Mouse (Mus musculus) small intestine, adult 2 months (tissue): ENCODE data around the gene Smurf2. TPM values are rescaled to one million over a fixed set of nuclear protein-coding genes. Genes with fewer than 3 reads are reported as not detected.

Source experiments
- H3K27ac ChIP-seq: fragments of 200-500 bp; 2 replicates; pipeline ENCODE4 v1.5.1; 2012; ENCODE audit warnings: low read depth, low read length, control low read depth, inconsistent platforms; ENCODE audit not compliant: insufficient read depth
- H3K27me3 ChIP-seq: fragments of 200-500 bp; 2 replicates; pipeline ENCODE4 v1.6.1; 2012; ENCODE audit warnings: mild to moderate bottlenecking, moderate library complexity, low read length, inconsistent platforms; ENCODE audit not compliant: control insufficient read depth, insufficient read depth
- H3K36me3 ChIP-seq: fragments of 200-500 bp; 2 replicates; pipeline ENCODE4 v1.6.1; 2012; ENCODE audit warnings: mild to moderate bottlenecking, low read length, control low read depth, inconsistent platforms; ENCODE audit not compliant: control insufficient read depth, insufficient read depth
- H3K4me1 ChIP-seq: fragments of 200-500 bp; 2 replicates; pipeline ENCODE4 v1.6.1; 2012; ENCODE audit warnings: low read length, inconsistent platforms, mixed read lengths; ENCODE audit not compliant: control insufficient read depth, insufficient read depth, insufficient read length
- H3K4me3 ChIP-seq: fragments of 200-500 bp; 2 replicates; pipeline ENCODE4 v1.5.1; 2012; ENCODE audit warnings: low read depth, mild to moderate bottlenecking, control low read depth, inconsistent platforms, low read length, moderate library complexity
- CTCF ChIP-seq: fragments of 200-500 bp; IDR thresholded peaks from 2 replicates; pipeline ENCODE4 v1.5.1; 2012; ENCODE audit warnings: low read depth, mild to moderate bottlenecking, control low read depth, inconsistent platforms, low read length, moderate library complexity, mixed read lengths; ENCODE audit not compliant: insufficient replicate concordance, insufficient read length; ENCODE audit errors: extremely low read depth
- POLR2A ChIP-seq: fragments of 200-500 bp; IDR thresholded peaks from 2 replicates; pipeline ENCODE4 v1.6.1; 2012; ENCODE audit warnings: low read depth, mild to moderate bottlenecking, control low read depth, inconsistent platforms, low read length, moderate library complexity
- WGBS: fragments of 180-500 bp; shearing (Covaris S2); methylation state at CpG from one replicate; pipeline ENCODE4 v1.1.7; 2018; 5-methylcytosine and 5-hydroxymethylcytosine counted together
- polyA plus RNA-seq: library from polyadenylated mRNA; depleted of rRNA; stranded (reverse); fragments of >200 nt; gene quantifications from 2 replicates; pipeline ENCODE4 v1.2.3, GENCODE M21; 2012; rRNA removed

Smurf2 gene
- polyA plus RNA-seq, 1 experiment: 5.9 TPM

GRCm38 (mm10) chr11:106778132-106778531, 142.4 kb downstream of the Smurf2 start:
- Histone ChIP-seq H3K4me1 (no peaks in the 10 kb centered on the region), H3K27me3 (no peaks in the 10 kb centered on the region), H3K36me3 (peaks cover 56% of the 10 kb centered on the region), H3K4me3 (peak overlapping the region; percentile 24; the same call in 1 of the 2 replicates), H3K27ac (peak overlapping the region; percentile 85)
- TF ChIP-seq POLR2A (no peak), CTCF (no peak)
- 41% methylated on average over 7 of the region's 7 CpGs for WGBS

GRCm38 (mm10) chr11:106777395-106777794, 143.1 kb downstream of the Smurf2 start:
- H3K4me3 ChIP-seq: no peak overlapping the region

DNA sequence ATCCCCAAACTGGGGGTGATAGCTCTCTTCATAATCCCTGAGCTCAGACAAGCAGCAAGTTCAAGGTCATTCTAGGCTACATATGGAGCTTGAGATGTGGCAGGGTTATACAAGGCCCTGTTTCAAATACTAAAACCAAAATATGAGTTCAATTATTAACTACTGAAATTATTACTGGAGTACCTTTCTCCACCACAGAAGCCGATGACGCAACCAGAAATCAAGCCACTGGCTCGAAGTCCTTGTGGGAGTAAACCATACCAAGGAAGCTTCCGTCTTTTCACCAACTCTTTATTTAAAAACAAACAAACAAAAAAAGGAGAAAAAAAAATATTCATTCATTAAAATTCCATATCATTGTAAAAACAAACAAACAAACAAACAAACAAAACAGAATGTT, 143.6 kb downstream of the Smurf2 start:
- H3K4me1 ChIP-seq: no peaks in the 10 kb centered on the region
- peak overlapping the region; percentile 86 for H3K27ac ChIP-seq
- no peak overlapping the region for H3K4me3 ChIP-seq
- TF ChIP-seq POLR2A (no peak), CTCF (no peak)
- peaks cover 55% of the 10 kb centered on the region for H3K36me3 ChIP-seq
- no peaks in the 10 kb centered on the region for H3K27me3 ChIP-seq
- WGBS: 24% methylated on average over 4 of the region's 4 CpGs

More at GRCm38 (mm10) chr11:106777395-106777794, 143.1 kb downstream of the Smurf2 start:
- no peak for TF ChIP-seq POLR2A
- no peak for TF ChIP-seq CTCF
- Histone ChIP-seq H3K36me3 (peaks cover 55% of the 10 kb centered on the region), H3K4me1 (no peaks in the 10 kb centered on the region), H3K27ac (peak overlapping the region; percentile 85), H3K27me3 (no peaks in the 10 kb centered on the region)
- WGBS: 30% methylated on average over 3 of the region's 3 CpGs

DNA sequence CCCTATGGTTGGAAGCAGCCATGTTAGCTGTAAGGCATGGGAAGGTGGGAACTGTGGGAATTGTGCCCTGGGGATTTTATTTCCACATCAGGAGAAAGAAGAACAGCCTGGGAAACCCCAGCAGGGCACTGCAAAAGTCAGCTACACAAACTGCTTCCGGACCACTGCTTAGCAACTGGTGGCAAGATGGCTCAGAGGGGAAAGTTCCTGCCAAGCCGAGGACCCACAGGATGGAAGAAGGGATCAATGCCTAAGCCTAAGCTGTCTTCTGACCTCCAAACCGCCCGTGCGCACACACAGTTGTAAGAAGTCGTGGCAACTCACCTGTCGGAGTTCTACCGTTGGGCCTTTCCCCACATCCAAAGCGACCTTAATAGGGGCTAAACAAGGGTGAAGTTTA, 147.5 kb downstream of the Smurf2 start:
- 93% methylated on average over 9 of the region's 9 CpGs for WGBS

GRCm38 (mm10) chr11:106770195-106770974, 150.1 kb downstream of the Smurf2 start:
- 82% methylated on average over 9 of the region's 9 CpGs for WGBS
- TF ChIP-seq CTCF (peak; percentile 26; the same call in 1 of the 2 replicates), POLR2A (no peak)
- Histone ChIP-seq H3K4me3 (no peak overlapping the region), H3K27me3 (no peaks in the 10 kb centered on the region), H3K36me3 (peaks cover 78% of the 10 kb centered on the region), H3K27ac (no peak overlapping the region), H3K4me1 (no peaks in the 10 kb centered on the region)

More for the DNA sequence above, 147.5 kb downstream of the Smurf2 start:
- Histone ChIP-seq H3K27ac (no peak overlapping the region), H3K4me1 (no peaks in the 10 kb centered on the region), H3K36me3 (peaks cover 67% of the 10 kb centered on the region), H3K27me3 (no peaks in the 10 kb centered on the region), H3K4me3 (no peak overlapping the region)
- no peak for TF ChIP-seq POLR2A
- no peak for TF ChIP-seq CTCF

Other genes with a start within 250 kb of the Smurf2 start
- gene Pecam1, start 170.1 kb downstream of the Smurf2 start, polyA plus RNA-seq: 6.3 and 10.7 TPM in 2 replicates
- gene Milr1, start 169.5 kb downstream of the Smurf2 start, polyA plus RNA-seq: 0.30 and 0.77 TPM in 2 replicates
- 4.4 and 11.0 TPM in 2 replicates for gene Polg2, start 141.2 kb downstream of the Smurf2 start, polyA plus RNA-seq
- 247 and 493 TPM in 2 replicates for gene Ddx5, start 131.5 kb downstream of the Smurf2 start, polyA plus RNA-seq
- 0.37 and 0.95 TPM in 2 replicates for gene Cep95, start 131.5 kb downstream of the Smurf2 start, polyA plus RNA-seq
- gene Kpna2, start 78.8 kb upstream of the Smurf2 start, polyA plus RNA-seq: 11.9 and 15.2 TPM in 2 replicates
- 1.3 and 2.7 TPM in 2 replicates for gene 1810010H24Rik, start 105.0 kb upstream of the Smurf2 start, polyA plus RNA-seq
- gene Bptf, start 211.4 kb upstream of the Smurf2 start, polyA plus RNA-seq: 5.6 and 15.2 TPM in 2 replicates